Mouse (Mus musculus) kidney, adult 2 months (tissue): ENCODE measurements around the gene Tm7sf2.

ENCODE experiments used
- CTCF ChIP-seq: fragments of 200-500 bp; conservative IDR thresholded peaks from 2 replicates; pipeline ENCODE4 v1.5.1; 2011; ENCODE audit warnings: low read depth, mild to moderate bottlenecking, control low read depth, low read length, moderate library complexity, mixed read lengths; ENCODE audit not compliant: insufficient read depth, insufficient read length
- POLR2A ChIP-seq: fragments of 200-500 bp; IDR thresholded peaks from one replicate; pipeline ENCODE4 v1.6.1; 2011; ENCODE audit warnings: low read depth, low read length, control low read depth

DNA sequence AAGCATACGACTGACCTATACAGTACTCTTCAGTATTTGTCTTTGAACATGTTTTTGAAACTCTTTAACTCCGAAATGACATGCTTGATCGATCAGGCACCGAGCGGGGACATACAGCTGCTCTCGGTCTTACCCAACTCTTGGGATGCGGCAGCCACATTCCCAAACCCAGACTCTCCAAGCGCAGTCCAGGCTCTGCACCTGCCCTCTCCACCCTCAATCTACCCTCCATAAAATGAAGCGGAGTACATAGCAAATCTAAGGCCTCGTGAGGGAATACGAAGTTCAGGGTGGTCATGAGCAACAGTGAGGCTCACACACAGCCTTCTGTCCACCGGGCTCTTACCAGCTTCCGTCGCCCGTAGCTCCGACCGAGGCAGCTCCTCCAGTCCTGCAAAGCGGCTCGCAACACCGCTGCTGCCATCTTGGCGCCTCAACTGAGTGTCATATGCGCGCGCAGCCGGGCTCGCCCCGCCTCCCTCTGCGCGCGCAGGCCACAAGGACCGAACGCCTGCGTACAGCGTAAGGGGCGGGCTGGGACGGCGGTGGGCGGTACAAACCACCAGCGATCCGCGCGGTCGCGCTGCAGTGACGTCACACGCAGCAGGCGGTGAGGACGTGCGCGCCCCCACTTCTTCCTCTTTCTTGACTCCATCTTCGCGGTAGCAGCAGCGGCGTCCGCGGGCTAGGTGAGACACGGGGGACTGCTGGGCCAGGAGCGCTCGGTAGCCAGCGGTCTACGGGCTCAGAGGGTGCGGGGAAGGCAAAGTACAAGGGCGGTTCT is 10.7 kb downstream of the Tm7sf2 start, which contains the start of the genes Mrpl49 and Fau:
- no peak for TF ChIP-seq CTCF
- peak; percentile 72 for TF ChIP-seq POLR2A
